Mouse (Mus musculus) bone marrow macrophage, adult 2 months (primary cell): Measurements from ENCODE around the gene Defb23. TPM values are rescaled to one million over a fixed set of nuclear protein-coding genes. Genes with fewer than 3 reads are reported as not detected.

Experiments
- H3K27ac ChIP-seq: 2 replicates; pipeline ENCODE4 v1.5.1; 2012; ENCODE audit warnings: low read depth, low read length; ENCODE audit not compliant: insufficient read depth
- H3K4me1 ChIP-seq: 2 replicates; pipeline ENCODE4 v1.6.1; 2012; ENCODE audit warnings: low read length; ENCODE audit not compliant: control insufficient read depth, insufficient read depth
- H3K4me3 ChIP-seq: 2 replicates; pipeline ENCODE4 v1.5.1; 2012; ENCODE audit warnings: mild to moderate bottlenecking, low read length, moderate library complexity; ENCODE audit not compliant: insufficient read depth
- CTCF ChIP-seq: IDR thresholded peaks from 2 replicates; pipeline ENCODE4 v1.5.1; 2012; ENCODE audit warnings: low read depth, mild to moderate bottlenecking, low read length, moderate library complexity
- POLR2A ChIP-seq: IDR thresholded peaks from 2 replicates; pipeline ENCODE4 v1.6.1; 2012; ENCODE audit warnings: mild to moderate bottlenecking, low read depth, low read length, borderline replicate concordance
- polyA plus RNA-seq: library from polyadenylated mRNA; stranded (reverse); fragments of >200 nt; gene quantifications from 2 replicates; pipeline ENCODE4 v1.2.4, GENCODE M21; 2012; ENCODE audit not compliant: missing spikeins, insufficient read depth, insufficient read length

Gene Defb23
- polyA plus RNA-seq, 1 experiment = not detected

GRCm38 (mm10) chr2:152480881-152481280, 16.5 kb upstream of the Defb23 start:
- no peak overlapping the region for H3K27ac ChIP-seq
- peaks cover 8% of the 10 kb centered on the region; the same call in 1 of the 2 replicates for H3K4me1 ChIP-seq
- H3K4me3 ChIP-seq = no peak overlapping the region
- TF ChIP-seq POLR2A = no peak
- TF ChIP-seq CTCF = no peak

GRCm38 (mm10) chr2:152476763-152477162, 12.3 kb upstream of the Defb23 start, which contains the start of gene Defb20:
TSS of gene Defb20 (plus strand) at chr2:152477063.
- H3K27ac ChIP-seq = no peak within 1 kb of the TSS
- no peak for TF ChIP-seq POLR2A
- TF ChIP-seq CTCF = no peak
- H3K4me1 ChIP-seq = peaks cover 7% of the 10 kb centered on the region; the same call in 1 of the 2 replicates
- no peak within 1 kb of the TSS for H3K4me3 ChIP-seq

- no peak overlapping the region for H3K27ac ChIP-seq
- H3K4me3 ChIP-seq = no peak overlapping the region
- TF ChIP-seq POLR2A = no peak
- TF ChIP-seq CTCF = no peak
- H3K4me1 ChIP-seq = no peaks in the 10 kb centered on the region
These were observed 8.0 kb upstream of the Defb23 start for GRCm38 (mm10) chr2:152472434-152472833.

GRCm38 (mm10) chr2:152470973-152471372, 6.6 kb upstream of the Defb23 start:
- TF ChIP-seq CTCF = no peak
- TF ChIP-seq POLR2A = no peak
- no peak overlapping the region for H3K27ac ChIP-seq
- no peaks in the 10 kb centered on the region for H3K4me1 ChIP-seq
- no peak overlapping the region for H3K4me3 ChIP-seq

- Histone ChIP-seq H3K27ac (no peak overlapping the region), H3K4me3 (no peak overlapping the region), H3K4me1 (no peaks in the 10 kb centered on the region)
- no peak for TF ChIP-seq CTCF
- no peak for TF ChIP-seq POLR2A
These were observed 5.2 kb downstream of the Defb23 start for GRCm38 (mm10) chr2:152459241-152459640.

GRCm38 (mm10) chr2:152452101-152452781, 12.2 kb downstream of the Defb23 start:
- TF ChIP-seq POLR2A = no peak
- no peak for TF ChIP-seq CTCF
- Histone ChIP-seq H3K4me3 (no peak overlapping the region), H3K27ac (no peak overlapping the region), H3K4me1 (no peaks in the 10 kb centered on the region)

- Histone ChIP-seq H3K4me1 (no peaks in the 10 kb centered on the region), H3K27ac (no peak overlapping the region), H3K4me3 (no peak overlapping the region)
- TF ChIP-seq CTCF (peak; percentile 37; the same call in 1 of the 2 replicates), POLR2A (no peak)
These were observed 14.2 kb downstream of the Defb23 start for GRCm38 (mm10) chr2:152450241-152450640.

- no peak for TF ChIP-seq POLR2A
- no peak for TF ChIP-seq CTCF
- Histone ChIP-seq H3K4me1 (no peaks in the 10 kb centered on the region), H3K27ac (no peak overlapping the region), H3K4me3 (no peak overlapping the region)
These were observed 17.0 kb downstream of the Defb23 start for GRCm38 (mm10) chr2:152447461-152447860.

GRCm38 (mm10) chr2:152446642-152447041, 17.8 kb downstream of the Defb23 start:
- TF ChIP-seq CTCF = no peak
- TF ChIP-seq POLR2A = no peak
- H3K4me1 ChIP-seq = no peaks in the 10 kb centered on the region
- H3K4me3 ChIP-seq = no peak overlapping the region
- no peak overlapping the region for H3K27ac ChIP-seq

- Histone ChIP-seq H3K4me1 (no peaks in the 10 kb centered on the region), H3K4me3 (no peak overlapping the region), H3K27ac (no peak overlapping the region)
- TF ChIP-seq POLR2A (no peak), CTCF (no peak)
These were observed 21.1 kb downstream of the Defb23 start for GRCm38 (mm10) chr2:152443281-152443680.
